Mouse (Mus musculus) ES-Bruce4 (cell line): ENCODE results near the gene Gm20661. TPM values are rescaled to one million over a fixed set of nuclear protein-coding genes. Genes with fewer than 3 reads are reported as not detected.

Experiments used
- H3K27ac ChIP-seq: 2 replicates; pipeline ENCODE4 v1.5.1; 2012; ENCODE audit warnings: low read length, inconsistent platforms; ENCODE audit not compliant: insufficient read depth
- H3K27me3 ChIP-seq: 2 replicates; pipeline ENCODE4 v1.6.1; 2012; ENCODE audit warnings: mild to moderate bottlenecking, low read length, inconsistent platforms; ENCODE audit not compliant: control insufficient read depth, poor library complexity, insufficient read depth, severe bottlenecking
- H3K36me3 ChIP-seq: 2 replicates; pipeline ENCODE4 v1.6.1; 2012; ENCODE audit warnings: inconsistent platforms, mild to moderate bottlenecking, low read length, moderate library complexity; ENCODE audit not compliant: control insufficient read depth, poor library complexity, insufficient read depth, severe bottlenecking
- H3K4me1 ChIP-seq: one replicate; pipeline ENCODE4 v1.8.1; 2011; ENCODE audit warnings: low read length; ENCODE audit not compliant: control insufficient read depth, insufficient read depth
- H3K4me3 ChIP-seq: 2 replicates; pipeline ENCODE4 v1.5.1; 2011; ENCODE audit warnings: low read depth, mild to moderate bottlenecking, low read length
- H3K9ac ChIP-seq: 2 replicates; pipeline ENCODE4 v1.6.1; 2012; ENCODE audit warnings: low read depth, mild to moderate bottlenecking, inconsistent platforms; ENCODE audit not compliant: poor library complexity, severe bottlenecking
- H3K9me3 ChIP-seq: replicated peaks from 2 replicates; pipeline ENCODE4 v1.6.1; 2012; ENCODE audit warnings: mild to moderate bottlenecking, low read length, inconsistent platforms; ENCODE audit not compliant: control insufficient read depth, poor library complexity, insufficient read depth, severe bottlenecking
- CTCF ChIP-seq: IDR thresholded peaks from one replicate; pipeline ENCODE4 v1.8.1; 2011; ENCODE audit warnings: low read depth, low read length
- EP300 ChIP-seq: IDR thresholded peaks from 2 replicates; pipeline ENCODE4 v1.6.1; 2011; ENCODE audit warnings: low read depth, low read length; ENCODE audit not compliant: insufficient read depth
- POLR2A ChIP-seq: IDR thresholded peaks from one replicate; pipeline ENCODE4 v1.8.1; 2011; ENCODE audit warnings: low read length; ENCODE audit not compliant: insufficient read depth
- polyA plus RNA-seq: library from polyadenylated mRNA; stranded (reverse); fragments of >200 nt; gene quantifications from 2 replicates; pipeline ENCODE4 v1.2.4, GENCODE M21; 2011; ENCODE audit warnings: low read depth; ENCODE audit not compliant: missing spikeins, insufficient read depth, insufficient read length

Gene Gm20661
- polyA plus RNA-seq, 1 experiment: not detected

DNA sequence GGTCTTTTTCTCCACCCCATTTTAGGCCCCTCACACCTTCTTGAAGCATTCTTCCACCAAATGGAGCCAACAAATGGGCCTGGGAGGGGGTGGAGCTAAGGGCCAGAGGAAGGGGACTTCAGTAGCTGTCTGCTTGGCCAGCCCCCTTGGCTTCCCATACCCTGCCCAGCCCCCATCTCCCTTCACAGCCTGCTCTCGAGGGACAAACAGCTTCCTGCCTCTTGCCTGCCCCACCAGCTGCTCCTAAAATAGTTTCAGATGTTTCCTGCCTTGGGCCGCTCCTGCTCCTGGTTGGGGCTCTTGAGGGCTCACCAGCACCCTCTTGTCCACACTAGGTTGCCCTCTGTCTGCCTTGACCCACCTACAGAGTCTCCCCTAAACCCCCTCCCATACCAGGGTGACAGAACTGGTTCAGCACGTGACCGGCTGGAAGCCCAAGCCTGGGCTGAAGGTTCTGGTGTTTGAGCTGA, 598 bp downstream of the Gm20661 start:
- Histone ChIP-seq H3K4me3 (no peak overlapping the region), H3K27ac (no peak overlapping the region), H3K9ac (no peak overlapping the region), H3K4me1 (no peaks in the 10 kb centered on the region), H3K27me3 (no peaks in the 10 kb centered on the region), H3K36me3 (no peaks in the 10 kb centered on the region), H3K9me3 (no peaks in the 10 kb centered on the region)
- no peak for TF ChIP-seq POLR2A
- TF ChIP-seq EP300: no peak
- TF ChIP-seq CTCF: no peak

DNA sequence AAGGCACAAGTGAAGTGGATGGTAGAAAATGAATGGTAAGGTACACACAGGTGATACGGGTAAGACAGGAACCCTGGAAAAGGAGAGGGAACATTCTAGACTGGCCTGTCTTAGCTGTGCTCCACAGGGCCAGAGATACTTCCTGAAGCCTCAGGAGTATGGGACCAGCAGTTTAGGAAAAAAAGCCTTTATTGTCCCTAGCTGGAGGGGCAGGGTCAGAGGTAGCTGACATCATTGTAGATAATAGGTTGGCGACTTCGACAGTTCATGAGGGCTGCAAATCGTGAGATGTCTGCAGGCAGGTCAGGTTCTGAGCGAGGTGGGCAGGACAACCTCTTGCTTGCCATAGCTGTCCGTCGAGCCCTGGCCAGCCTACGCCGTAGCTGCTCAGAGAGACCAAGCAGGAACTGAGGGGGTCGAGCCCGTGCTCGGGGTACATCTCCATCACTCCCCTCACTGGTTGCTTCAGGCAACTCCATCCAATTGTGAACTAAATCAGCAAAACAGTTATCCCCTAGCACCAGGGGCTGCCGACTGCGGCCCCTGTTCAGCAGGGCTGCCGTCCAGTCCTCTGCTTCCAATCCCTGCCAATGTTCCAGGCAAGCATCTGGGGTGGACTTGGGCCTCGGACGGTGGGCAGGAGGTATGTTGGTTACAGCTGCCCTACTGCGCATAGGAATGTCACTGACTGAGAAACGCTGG, 1.3 kb downstream of the Gm20661 start:
- H3K4me3 ChIP-seq: no peak overlapping the region
- H3K4me1 ChIP-seq: no peaks in the 10 kb centered on the region
- H3K9ac ChIP-seq: no peak overlapping the region
- H3K36me3 ChIP-seq: no peaks in the 10 kb centered on the region
- H3K27ac ChIP-seq: no peak overlapping the region
- TF ChIP-seq CTCF (no peak), POLR2A (no peak), EP300 (no peak)
- no peaks in the 10 kb centered on the region for H3K9me3 ChIP-seq
- H3K27me3 ChIP-seq: no peaks in the 10 kb centered on the region

DNA sequence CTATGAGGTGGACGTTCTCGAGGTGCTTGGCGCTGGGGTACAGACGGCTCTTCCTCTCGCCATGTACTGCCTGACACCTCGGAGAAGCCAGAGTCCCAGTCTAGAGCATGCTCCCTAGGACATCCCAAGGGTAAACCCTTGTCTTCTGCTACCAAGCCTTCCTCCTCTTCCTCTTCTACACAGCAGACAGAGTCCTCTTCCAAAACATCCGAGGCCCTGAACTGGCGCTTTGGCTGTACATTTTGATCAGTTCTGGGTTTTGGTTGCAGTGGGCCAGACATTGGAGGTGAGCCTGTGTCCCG, 1.8 kb downstream of the Gm20661 start:
- Histone ChIP-seq H3K36me3 (no peaks in the 10 kb centered on the region), H3K4me3 (peak overlapping the region; percentile 71), H3K4me1 (no peaks in the 10 kb centered on the region), H3K9me3 (no peaks in the 10 kb centered on the region), H3K27me3 (no peaks in the 10 kb centered on the region), H3K27ac (no peak overlapping the region), H3K9ac (no peak overlapping the region)
- TF ChIP-seq EP300: no peak
- TF ChIP-seq POLR2A: no peak
- no peak for TF ChIP-seq CTCF

DNA sequence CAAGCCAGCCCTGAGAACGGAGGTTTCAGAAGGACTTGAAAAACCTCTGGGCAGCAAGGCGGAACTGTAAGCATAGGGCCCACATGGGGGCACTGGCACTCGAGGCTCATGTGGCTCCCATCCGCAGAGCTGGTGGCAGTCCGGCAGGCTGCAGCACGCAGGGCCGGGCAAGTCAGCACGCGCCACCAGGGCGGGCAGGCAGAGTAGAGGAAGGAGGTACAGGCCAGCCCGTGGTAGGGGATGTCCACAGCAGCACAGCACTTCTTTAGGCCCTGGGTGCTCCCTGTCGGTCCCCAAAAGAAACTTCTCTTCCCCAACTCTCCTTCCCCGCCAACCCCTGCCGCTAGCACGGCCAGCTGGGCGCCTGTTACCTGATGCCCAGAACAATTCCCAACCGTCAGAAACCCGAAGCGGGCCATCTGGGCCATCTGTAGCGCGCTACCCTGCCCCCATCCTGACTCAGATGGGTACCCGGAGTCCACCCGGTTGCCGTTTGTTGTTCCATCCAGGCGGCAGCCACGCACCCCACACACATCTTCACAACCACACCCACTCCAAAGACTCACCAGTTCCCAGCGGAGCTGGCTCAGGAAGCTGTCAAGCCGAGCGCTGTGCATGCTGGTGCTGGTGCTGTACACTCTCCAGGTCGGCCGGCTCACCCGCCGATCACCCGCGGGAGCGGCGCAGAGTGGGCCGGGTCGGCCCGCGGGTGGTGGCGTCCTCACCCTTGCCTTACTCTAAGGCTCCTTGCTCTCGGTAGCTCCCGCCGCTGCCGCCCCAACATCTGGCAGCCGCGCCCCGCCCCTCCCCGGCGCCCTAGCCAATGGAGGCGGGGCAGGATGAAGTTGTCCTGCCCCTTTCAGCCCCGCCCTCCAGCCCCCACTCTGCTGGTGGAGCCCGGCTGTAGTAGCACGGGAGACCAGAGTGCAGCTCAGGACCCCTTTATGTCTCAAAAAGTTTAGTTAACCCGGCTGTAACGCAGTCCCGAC, 2.6 kb downstream of the Gm20661 start, which contains the start of gene Inka1:
TSS of gene Inka1 (minus strand) at position 749 of the 989 bp plus-strand sequence.
- peak within 1 kb of the TSS; percentile 71 for H3K4me3 ChIP-seq
- H3K36me3 ChIP-seq: no peaks in the 10 kb centered on the region
- TF ChIP-seq EP300: no peak
- TF ChIP-seq POLR2A: no peak
- TF ChIP-seq CTCF: no peak
- no peaks in the 10 kb centered on the region for H3K4me1 ChIP-seq
- H3K9ac ChIP-seq: peak within 1 kb of the TSS; percentile 47
- no peak within 1 kb of the TSS for H3K27ac ChIP-seq
- no peaks in the 10 kb centered on the region for H3K9me3 ChIP-seq
- no peaks in the 10 kb centered on the region for H3K27me3 ChIP-seq

DNA sequence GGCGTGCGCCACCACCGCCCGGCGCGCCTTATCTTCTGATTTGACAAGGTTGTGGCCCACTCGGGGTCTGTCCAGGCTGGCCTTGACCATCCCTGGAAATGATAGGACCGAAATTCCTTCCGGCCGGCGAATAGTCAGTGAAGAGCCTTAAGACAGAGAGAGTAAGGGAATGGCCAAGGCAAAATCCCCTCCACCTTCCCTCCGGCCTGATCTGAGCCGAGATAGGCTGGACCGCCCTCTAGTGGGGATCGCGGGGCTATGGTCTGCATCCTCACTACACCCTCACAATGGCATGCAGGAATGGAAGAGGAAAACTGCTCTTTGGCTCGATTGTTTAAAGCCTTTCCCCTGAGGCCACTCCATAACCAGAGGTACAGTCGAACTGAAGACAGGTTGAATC, 3.5 kb downstream of the Gm20661 start:
- Histone ChIP-seq H3K9ac (peak overlapping the region; percentile 47; the same call in 1 of the 2 replicates), H3K27me3 (no peaks in the 10 kb centered on the region), H3K4me1 (no peaks in the 10 kb centered on the region), H3K9me3 (no peaks in the 10 kb centered on the region), H3K36me3 (no peaks in the 10 kb centered on the region), H3K27ac (no peak overlapping the region), H3K4me3 (peak overlapping the region; percentile 63)
- TF ChIP-seq EP300 (0 out of 2 replicates have a peak, but pooled peaks have one; percentile 16), CTCF (peak; percentile 96), POLR2A (no peak)
